Mouse (Mus musculus): Measurements from ENCODE around the gene Ddx31. TPM values are rescaled to one million over a fixed set of nuclear protein-coding genes. Genes with fewer than 3 reads are reported as not detected.

The Ddx31 gene
- total RNA-seq, 4 experiments from 2014 or later, result 3.8 to 6.7 (median 5.5) TPM

Other genes starting within 250 kb of the Ddx31 start
- not detected for gene Gfi1b, start 218.4 kb upstream of the Ddx31 start, total RNA-seq (2022)
- gene Tsc1, start 199.2 kb upstream of the Ddx31 start, total RNA-seq (2022), result 10 to 100 TPM; 43.1 to 59.9 (median 45.4) TPM
- gene Spaca9, start 140.7 kb upstream of the Ddx31 start, total RNA-seq (2022), result not detected
- not detected for gene Ak8, start 140.2 kb upstream of the Ddx31 start, total RNA-seq (2022)
- gene Gtf3c4, start within 50 bp of the Ddx31 start, total RNA-seq (2022), result 10 to 100 TPM; 12.3 to 14.7 (median 13.7) TPM
- gene Barhl1, start 76.3 kb downstream of the Ddx31 start, total RNA-seq (2022), result not detected
- gene Cfap77, start 214.7 kb downstream of the Ddx31 start, total RNA-seq (2022), result not detected
- gene Ttf1, start 219.9 kb downstream of the Ddx31 start, total RNA-seq (2022), result 1 to 10 TPM; 4.3 to 8.5 (median 4.6) TPM

Data from gastrocnemius, adult 8-10 months (tissue).